Mouse (Mus musculus): ENCODE measurements around the gene Irgq.

DNA sequence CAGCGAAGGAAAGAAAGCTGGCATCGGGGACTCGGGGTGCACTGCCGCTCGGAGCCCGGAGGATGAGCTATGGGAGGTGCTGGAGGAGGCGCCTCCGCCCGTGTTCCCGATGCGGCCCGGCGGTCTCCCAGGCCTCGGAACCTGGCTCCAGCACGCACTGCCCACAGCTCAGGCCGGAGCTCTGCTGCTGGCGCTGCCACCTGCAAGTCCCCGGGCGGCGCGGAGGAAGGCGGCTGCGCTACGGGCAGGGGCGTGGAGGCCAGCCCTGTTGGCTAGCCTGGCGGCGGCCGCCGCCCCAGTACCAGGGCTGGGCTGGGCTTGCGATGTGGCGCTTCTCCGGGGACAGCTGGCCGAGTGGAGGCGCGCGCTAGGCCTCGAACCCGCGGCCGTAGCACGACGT is 3.3 kb downstream of the Irgq start:
- TF ChIP-seq POLR2A (IDR thresholded peaks at IDR 0.05; ENCODE audit: insufficient read length, low read depth) = no peak
- TF ChIP-seq TCF3 (IDR thresholded peaks at IDR 0.05; ENCODE audit: insufficient read length, low read depth) = no peak
- no peak for TF ChIP-seq TCF12 (IDR thresholded peaks at IDR 0.05; ENCODE audit: insufficient read depth, poor library complexity, severe bottlenecking)
- TF ChIP-seq MAX (IDR thresholded peaks at IDR 0.05; ENCODE audit: low read depth) = no peak

Measured in myocyte (in vitro differentiated cells).